Mouse (Mus musculus) retina, embryonic 14.5 days (tissue): ENCODE measurements at regions not wholly inside any gene's neighbourhood (a gene's known extent, or its start where the extent isn't known, plus 50 kb on each side); places are given as distances from the start of the nearest gene placed in this dataset.

Experiments
- DNase-seq: peaks from one replicate; pipeline ENCODE4 v3.0.0-alpha.2; 2015; ENCODE audit warnings: low spot score

DNA sequence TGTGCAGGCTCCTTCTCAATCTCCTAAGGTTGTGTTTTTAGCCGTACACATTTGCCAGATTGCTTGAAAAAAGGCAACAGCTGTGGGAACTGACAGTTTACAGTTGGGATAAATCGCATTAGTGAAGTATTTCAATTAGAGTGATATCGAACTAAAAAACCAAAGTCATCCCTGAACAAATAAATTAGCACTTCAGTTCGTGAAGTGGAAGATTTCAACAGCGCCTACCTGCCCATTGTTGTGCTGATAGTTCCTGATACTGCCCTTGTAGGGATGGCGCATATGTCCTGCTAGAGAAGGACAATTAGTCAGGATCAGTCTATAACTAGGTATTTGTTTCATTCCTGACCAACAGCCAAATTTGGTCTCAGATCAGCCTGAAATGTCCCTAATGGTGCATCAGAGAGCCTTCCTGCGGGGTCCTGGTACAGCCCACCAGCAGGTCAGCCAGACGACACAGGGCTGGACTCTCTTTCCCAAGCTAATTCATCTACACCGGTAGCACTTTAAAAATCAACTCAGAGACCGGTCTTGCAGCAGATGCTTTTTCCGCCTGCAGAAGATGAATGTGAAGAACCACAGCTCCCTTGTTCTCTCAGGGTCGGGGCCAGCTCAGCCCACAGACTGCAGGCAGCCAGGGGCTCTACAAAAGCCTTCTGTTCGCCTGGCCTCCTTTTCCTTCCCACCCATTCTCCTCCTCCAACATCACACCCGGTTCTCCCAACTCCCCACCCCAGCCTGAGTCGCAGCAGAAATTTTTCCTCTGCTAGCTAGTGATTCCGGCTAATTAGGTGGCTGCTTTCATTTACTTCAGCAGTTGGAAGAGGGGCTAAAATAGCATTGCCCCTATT is 146.1 kb downstream of the Psat1 start:
- peak; percentile 79 for DNase-seq

DNA sequence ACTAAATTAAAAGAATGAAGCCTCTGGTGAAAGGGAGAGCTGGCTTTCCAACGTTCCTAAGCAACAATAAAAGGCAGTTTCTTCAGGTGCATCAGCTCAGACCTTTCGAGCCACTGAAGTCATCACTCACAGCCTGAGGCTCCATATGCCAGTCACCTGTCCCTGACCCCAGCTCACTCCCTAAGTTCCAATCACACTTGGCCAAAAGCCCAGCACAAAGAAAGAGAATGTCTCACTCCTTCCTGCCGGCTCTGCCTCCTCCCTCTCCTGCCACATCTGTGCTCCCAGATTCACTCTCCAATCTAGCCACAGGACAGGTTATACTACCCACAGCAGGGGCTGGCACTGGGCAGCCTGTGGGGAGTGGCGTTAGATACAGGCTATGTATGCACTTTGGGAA is 150.7 kb downstream of the Psat1 start:
- no peak for DNase-seq

DNA sequence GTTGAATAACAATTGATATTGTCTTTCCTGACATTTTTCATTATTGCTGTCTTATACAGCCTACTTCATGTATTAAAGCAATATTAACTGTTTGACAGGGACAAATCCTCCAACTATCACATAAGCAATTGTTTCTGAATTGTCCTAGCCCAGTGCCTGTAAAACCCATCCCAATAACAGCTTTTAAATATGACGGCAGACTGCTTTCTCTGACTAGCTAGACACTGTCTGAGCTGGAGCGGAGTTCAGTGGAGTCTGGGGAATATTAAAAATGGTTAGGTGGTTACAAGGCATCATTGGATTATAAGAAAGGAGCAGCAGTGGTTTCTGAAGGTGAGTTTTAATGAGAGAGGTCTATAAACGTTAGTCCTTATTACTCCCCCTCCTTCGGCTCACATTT is 155.2 kb downstream of the Psat1 start:
- DNase-seq = no peak

DNA sequence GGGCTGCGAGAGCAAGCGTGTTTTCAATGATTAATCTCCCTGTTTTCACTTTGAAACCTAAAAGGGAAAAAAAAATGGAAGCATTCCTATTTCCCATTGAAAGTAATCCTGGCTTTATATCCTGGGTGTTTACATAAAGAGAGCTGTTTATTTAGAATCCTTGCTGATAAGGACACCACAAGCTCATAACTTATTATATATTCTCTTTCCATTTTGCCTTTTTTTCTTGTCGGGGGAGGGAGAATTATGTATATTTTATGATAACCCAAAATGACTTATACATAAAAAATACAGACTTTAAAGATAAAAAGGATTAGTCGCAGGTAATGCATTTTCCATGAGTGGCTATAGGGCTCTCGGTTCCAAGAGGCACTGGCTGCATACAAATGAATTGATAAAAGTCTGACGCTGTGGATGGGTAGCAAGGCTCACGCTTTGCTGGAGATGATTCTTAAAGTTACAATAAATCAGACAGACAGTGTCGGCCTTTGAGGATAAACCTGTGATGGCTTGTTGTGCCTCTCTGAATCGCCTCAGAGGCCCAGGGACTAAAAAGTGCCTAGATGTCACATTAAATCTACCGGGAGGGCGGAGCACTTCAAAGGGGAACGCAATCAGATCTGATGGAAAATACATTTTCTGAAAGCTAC is 155.7 kb downstream of the Psat1 start:
- peak; percentile 56 for DNase-seq

DNA sequence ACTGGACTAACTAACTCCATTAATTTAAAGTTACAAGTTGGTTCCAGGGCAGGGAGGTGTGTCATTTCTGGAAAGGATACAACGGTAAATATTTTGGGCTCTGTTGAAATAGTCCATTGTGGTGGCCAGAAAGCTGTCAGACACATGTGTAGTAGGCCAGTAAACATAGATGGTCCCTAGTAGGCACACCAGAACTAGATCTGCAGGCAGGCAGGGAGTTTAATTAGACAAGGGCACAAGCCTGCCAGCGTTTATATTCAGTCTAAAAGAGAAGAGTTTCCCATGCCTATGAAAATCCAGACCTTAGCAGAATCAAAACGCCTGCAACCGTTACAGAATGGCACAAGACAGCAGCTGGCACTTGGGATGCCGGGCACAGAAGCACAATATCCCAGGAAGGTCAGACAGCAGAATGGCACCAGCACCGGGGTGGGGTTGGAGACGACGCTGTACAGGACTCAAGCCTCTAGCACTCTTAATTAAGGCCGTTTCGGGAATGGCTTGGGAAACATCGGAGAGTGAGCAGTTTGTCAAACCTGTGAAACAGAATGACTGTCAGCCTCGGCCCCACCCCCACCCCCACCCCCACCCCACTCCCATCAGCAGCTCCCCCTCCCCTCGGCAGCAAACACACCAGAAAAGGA is 156.4 kb downstream of the Psat1 start:
- peak; percentile 54 for DNase-seq

- no peak for DNase-seq
These were observed 157.4 kb downstream of the Psat1 start for GRCm38 (mm10) chr19:15789741-15790140.

DNA sequence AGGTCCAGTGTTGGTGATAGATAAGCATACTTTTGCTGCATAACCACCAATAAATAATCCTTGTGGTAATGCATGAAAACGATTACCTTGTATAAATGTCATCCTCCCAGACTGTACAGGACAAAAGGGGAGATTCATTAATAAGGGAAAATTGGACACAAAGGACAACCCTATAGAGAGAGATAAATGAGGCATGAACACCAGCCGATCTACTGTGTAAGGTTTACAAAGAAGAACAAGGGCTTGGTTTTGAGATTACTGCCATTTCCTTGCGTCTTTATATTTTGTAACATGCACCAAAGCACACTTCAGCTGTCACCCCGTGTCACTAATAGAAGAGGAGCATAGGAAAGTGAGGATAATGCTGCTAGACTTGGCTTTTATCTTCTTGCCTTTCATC is 162.5 kb downstream of the Psat1 start:
- DNase-seq = peak; percentile 77

DNA sequence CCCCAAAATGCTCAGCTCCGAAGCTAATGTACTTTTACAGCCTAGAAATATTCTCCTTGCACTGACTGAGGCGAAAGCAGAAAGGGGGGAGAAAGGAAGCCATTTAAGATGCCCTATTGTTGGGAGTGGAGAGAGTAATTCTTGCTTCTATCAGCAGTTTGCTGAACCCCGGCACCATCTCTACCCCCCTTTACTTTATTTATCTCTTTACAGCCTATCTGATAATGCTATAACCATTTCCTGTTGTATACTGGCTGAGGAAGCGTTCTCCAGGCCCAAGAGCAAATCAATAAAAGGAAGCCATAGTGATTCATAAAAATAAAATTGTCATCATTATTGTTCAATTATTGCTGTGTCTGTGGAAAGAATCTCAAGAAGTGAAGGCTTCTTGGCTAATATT is 177.5 kb downstream of the Psat1 start:
- DNase-seq = no peak

DNA sequence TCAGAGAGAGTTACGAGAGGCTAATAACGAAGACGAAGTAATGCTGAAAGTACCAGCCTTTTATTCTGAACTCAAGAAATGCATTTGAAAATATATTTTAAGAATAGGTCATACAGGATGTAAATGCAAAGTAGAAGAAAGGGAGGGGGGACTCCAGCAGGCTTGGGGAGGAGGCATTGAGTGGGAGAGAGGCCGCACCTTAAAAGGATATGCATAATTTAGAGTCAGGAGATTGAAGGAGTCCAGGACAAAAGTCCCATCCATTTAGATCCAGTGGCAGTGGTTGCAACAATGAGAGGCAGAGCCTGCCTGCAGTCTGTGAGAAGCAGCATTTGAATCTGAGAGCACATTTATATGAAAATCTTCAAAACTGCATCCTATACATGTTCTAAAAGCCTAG is 186.1 kb downstream of the Psat1 start:
- no peak for DNase-seq

DNA sequence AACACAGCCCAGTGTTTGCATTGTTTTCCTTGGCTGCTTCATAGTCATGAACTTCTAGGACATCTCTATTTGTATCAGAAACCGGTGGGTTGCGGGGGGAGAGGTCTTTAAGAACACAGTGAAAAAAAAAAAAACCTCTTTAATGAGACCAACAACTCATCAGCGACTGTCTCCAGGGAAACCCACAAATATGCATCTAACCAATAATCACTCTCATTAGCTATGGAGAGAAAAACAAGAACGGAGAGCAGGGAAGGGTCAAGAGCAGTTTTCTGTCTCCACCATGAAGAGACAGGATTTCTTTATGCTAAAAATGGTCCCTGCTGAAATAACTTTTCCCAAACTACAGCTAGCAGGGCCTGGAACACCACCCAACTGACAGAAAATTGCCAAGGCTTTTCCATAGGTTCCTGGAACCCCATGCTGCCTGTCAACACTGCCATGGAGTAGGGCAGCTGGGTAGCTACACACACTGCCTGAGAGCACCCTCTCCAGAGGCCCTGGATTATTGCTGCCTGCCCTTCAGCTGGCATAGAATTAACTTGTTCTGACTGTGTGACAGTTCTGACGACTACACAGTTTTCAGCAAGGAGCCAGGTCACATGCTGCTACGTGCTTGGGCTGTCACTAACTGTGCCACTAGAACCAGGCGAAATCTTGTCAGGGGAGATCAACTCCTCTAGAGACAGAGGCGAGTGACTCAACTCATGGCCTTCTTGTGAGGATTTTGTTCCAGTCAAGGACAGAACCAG is 201.9 kb downstream of the Psat1 start:
- peak; percentile 21 for DNase-seq

DNA sequence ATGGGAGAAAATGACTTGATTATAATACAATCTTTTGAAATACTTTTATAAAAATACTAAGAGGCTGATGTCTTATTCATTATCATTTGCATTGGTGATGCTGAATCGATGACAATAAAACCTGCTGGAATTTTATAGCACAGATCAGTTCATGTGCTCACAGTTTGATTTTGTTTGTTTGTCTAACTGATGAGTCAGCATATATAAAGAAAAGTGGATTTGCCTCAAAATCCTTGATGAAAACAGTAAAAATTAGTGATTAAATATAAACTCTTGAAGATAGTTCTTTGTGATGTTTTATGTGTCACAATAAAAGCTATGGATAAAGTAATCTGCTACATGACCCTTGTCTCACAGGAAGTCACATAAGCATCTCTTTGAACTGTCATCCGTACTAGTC is 210.9 kb downstream of the Psat1 start:
- DNase-seq = no peak

DNA sequence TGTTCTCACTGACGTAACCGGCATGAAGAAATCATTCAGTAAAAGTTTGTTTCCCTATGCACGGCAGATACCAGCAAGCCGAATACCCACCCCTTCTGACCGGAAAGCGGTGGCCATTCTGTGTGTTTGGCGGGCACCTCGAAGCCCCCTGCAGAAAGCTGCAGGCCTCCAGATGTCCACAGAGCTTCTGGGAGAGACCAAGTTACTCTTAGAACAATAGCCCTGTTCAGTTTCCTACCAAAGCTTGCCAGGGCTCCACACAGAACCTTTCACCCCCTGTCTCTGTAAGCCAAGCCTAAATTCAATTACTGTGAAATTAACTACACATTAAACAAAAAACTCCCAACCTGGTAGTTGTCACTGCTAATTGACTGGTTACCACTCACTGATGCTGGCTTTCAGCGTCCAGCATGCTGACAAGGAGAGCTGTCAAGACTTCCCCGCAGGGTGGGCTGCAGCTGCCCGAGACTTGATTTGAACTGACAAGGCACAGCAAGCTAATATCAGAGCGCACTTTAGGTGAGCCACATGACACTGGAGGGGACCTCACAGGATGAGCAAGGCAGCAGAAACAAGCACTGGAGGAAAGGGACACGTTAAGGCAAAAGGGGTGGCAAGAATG is 220.2 kb downstream of the Psat1 start:
- peak; percentile 92 for DNase-seq

DNA sequence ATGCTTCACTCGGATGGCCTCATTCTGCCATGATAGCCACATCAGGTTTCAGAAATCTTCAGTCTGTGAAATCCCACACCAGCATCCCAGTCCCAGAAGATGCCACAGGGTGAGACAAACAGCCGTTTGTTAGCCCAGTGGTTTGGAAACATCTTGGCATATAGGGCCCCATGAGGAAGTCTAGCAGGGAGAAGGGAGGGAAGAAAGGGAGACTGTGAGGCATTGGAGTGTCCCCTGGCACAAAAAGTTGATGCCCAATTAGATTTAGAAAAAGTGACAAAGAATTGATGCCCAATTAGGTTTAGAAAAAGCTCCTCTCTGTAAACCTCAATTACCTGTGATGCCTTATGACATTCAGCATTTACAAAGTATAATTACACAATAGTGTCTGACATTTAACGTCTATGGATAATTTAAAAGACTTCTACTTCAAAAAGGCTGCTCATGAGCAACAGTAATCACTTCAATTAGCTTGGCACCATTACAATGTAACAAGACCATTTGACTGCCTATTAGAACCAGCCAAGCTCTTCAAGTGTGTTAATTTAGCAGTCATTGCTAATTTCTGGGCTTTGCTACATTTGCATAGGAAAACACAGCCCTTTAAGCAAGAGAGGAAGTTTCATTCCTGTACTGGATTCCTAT is 254.6 kb downstream of the Psat1 start:
- peak; percentile 82 for DNase-seq

DNA sequence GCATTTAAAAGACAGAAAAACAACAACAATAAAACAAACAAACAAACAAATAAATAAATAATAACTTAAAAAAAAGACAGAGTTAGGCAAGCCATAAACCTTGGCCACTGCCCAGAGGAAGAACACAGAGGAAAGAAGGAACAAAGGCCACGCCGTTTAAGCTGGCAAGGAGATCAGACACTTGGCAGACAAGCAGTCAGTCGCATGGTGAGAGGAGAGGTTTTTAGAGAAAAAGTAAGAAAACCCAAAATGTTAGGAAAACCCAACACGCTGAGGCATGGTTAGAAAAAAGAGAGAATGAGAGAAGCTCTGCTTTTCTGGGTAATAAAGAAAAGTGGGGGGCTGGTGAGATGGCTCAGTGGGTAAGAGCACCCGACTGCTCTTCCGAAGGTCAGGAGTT is 277.1 kb downstream of the Psat1 start:
- DNase-seq = no peak

DNA sequence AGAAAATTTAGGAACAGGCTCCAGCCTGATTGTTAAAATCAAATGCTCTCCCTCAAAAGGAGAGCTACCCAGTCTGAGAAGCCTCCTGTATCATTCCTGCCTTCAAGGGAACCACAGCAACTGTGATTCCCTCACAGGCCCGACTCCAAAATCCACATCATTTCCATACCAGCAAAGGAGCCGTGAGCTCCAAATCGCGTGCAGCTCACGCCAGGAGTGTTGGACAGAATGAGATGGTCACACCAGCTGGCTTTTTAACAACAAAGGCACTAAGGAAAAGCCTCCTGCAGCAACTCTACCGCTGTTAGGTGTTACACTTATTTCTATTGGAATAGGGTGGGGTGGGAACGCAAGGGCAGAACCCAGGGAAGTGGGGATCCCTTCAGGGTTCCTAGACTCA is 277.6 kb downstream of the Psat1 start:
- DNase-seq = no peak

GRCm38 (mm10) chr19:15668624-15669016 is 278.5 kb downstream of the Psat1 start:
- DNase-seq = peak; percentile 25

DNA sequence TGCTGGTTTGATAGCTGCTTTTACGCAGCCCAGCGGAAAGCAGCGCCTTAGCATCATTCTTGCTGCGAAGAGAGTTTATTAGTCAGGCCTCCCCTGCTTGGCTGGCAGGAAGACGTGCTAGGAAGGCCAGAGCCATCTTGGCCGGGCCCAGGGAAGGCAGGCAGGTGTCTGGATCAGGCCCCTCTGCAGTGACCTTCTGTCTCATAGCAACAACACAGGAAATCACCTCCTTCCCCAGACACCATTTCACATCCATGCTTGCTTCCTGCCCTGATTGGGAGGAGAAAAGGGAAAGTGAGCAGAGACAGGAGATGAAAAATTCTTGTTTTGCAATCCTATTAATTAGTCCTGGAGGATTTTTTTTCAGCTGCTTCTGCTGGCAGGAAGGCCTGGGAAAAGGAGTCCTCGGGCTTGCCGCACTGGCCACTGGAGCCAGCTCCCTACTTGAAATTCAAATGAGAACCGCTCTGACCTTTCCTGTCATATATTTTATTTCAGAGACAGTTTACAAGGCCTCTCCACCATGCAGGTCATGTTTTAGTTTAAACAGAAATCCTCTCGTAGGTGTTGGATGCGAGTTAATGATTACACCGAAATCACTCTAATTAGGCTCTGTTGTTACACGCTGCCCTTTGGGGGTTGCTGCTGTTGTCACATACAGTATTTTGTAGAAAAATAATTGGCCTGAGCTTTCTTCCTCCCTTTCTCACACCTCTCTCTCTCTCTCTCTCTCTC is 279.1 kb downstream of the Psat1 start:
- peak; percentile 32 for DNase-seq

GRCm38 (mm10) chr19:15663659-15664255 is 283.4 kb downstream of the Psat1 start:
- no peak for DNase-seq

DNA sequence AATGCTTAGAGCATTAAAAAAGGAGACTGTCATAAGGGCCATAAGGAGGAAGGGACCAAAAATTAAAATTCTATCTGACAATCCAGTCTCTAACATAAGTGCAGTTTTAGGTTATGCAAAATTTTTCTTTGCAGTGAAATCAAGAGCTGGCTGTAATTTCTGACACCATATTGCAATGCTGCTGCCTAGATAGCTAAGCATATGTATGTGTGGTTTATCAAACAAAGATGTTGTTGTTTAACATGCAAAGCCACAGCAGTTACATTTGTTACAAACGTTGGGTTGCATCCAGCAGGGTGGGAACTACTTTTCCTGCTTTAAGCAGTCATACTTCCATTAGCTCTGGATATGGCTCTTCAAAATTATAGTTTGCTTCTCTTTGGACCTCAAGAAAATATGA is 288.5 kb downstream of the Psat1 start:
- no peak for DNase-seq

- DNase-seq = no peak
These were observed 289.3 kb downstream of the Psat1 start for GRCm38 (mm10) chr19:15657846-15658245.
